Mouse (Mus musculus) MEL (cell line): ENCODE results near the gene Scn8a. TPM values are rescaled to one million over a fixed set of nuclear protein-coding genes. Genes with fewer than 3 reads are reported as not detected.
A peak's percentile ranks its signal among the peaks of the same experiment; 100 is the strongest.

Experiments used
- DNase-seq: peaks from one replicate; pipeline ENCODE4 v3.0.0; 2011; ENCODE audit warnings: low read depth, low spot score
- H3K27ac ChIP-seq: 2 replicates; pipeline ENCODE4 v1.5.1; 2012; ENCODE audit warnings: low read depth, mild to moderate bottlenecking, control low read depth, low read length, moderate library complexity; ENCODE audit not compliant: control insufficient read depth
- H3K27me3 ChIP-seq, 2 experiments: fragments of 150-350 bp in 1 of 2; sonication (generic) in 1 of 2; 2 replicates each; pipeline ENCODE4 v1.6.1; 2012; ENCODE audit warnings: low read length in 2 of 2, mild to moderate bottlenecking in 2 of 2, improper control_type of control experiment in 1 of 2, moderate library complexity in 1 of 2; ENCODE audit not compliant: insufficient read depth in 2 of 2, control insufficient read depth in 1 of 2
- H3K36me3 ChIP-seq, 2 experiments: 2 replicates each; pipeline ENCODE4 v1.6.1; 2012 to 2014; ENCODE audit warnings: low read length in 2 of 2, improper control_type of control experiment in 1 of 2, inconsistent platforms in 1 of 2, mild to moderate bottlenecking in 1 of 2; ENCODE audit not compliant: insufficient read depth in 2 of 2, control insufficient read depth in 1 of 2
- H3K4me1 ChIP-seq, 2 experiments: fragments of 150-350 bp in 1 of 2; sonication (generic) in 1 of 2; 2 replicates each; pipeline ENCODE4 v1.6.1; 2012; ENCODE audit warnings: low read length in 2 of 2, improper control_type of control experiment in 1 of 2, mild to moderate bottlenecking in 1 of 2; ENCODE audit not compliant: insufficient read depth in 2 of 2, control insufficient read depth in 1 of 2
- H3K4me3 ChIP-seq, 2 experiments: fragments of 150-350 bp in 1 of 2; sonication (generic) in 1 of 2; 2 replicates each; pipeline ENCODE4 v1.5.1; 2012; ENCODE audit warnings: low read depth in 2 of 2, low read length in 2 of 2, mild to moderate bottlenecking in 2 of 2, moderate library complexity in 2 of 2, control low read depth in 1 of 2, improper control_type of control experiment in 1 of 2; ENCODE audit not compliant: control insufficient read depth in 1 of 2, insufficient read depth in 1 of 2
- H3K79me2 ChIP-seq: 2 replicates; pipeline ENCODE4 v1.6.1; 2012; ENCODE audit warnings: mild to moderate bottlenecking, low read length, moderate library complexity; ENCODE audit not compliant: control insufficient read depth, poor library complexity, insufficient read depth
- H3K9ac ChIP-seq: 2 replicates; pipeline ENCODE4 v1.6.1; 2012; ENCODE audit warnings: low read depth, mild to moderate bottlenecking, control low read depth, low read length, moderate library complexity; ENCODE audit not compliant: control insufficient read depth, poor library complexity, severe bottlenecking
- H3K9me3 ChIP-seq: fragments of 150-350 bp; sonication (generic); replicated peaks from 2 replicates; pipeline ENCODE4 v1.6.1; 2012; ENCODE audit warnings: mild to moderate bottlenecking, low read length, improper control_type of control experiment, moderate library complexity; ENCODE audit not compliant: insufficient read depth
- BHLHE40 ChIP-seq: IDR thresholded peaks from 2 replicates; pipeline ENCODE4 v1.6.1; 2012; ENCODE audit warnings: low read depth, mild to moderate bottlenecking, inconsistent platforms, low read length, improper control_type of control experiment, borderline replicate concordance
- CHD1 ChIP-seq: IDR thresholded peaks from 2 replicates; pipeline ENCODE4 v1.6.1; 2012; ENCODE audit warnings: low read depth, mild to moderate bottlenecking, inconsistent platforms, low read length, improper control_type of control experiment
- CHD2 ChIP-seq: IDR thresholded peaks from 2 replicates; pipeline ENCODE4 v1.6.1; 2011; ENCODE audit warnings: low read length, improper control_type of control experiment
- CTCF ChIP-seq, 3 experiments: IDR thresholded peaks in 2 of 3; conservative IDR thresholded peaks in 1 of 3; 2 replicates each; pipeline ENCODE4 v1.5.1; 2011 to 2012; ENCODE audit warnings: low read length in 3 of 3, low read depth in 2 of 3, mild to moderate bottlenecking in 2 of 3, improper control_type of control experiment in 1 of 3, inconsistent platforms in 1 of 3, mixed read lengths in 1 of 3, moderate library complexity in 1 of 3; ENCODE audit not compliant: control insufficient read depth in 1 of 3, insufficient read depth in 1 of 3, poor library complexity in 1 of 3, severe bottlenecking in 1 of 3
- E2F4 ChIP-seq: IDR thresholded peaks from 2 replicates; pipeline ENCODE4 v1.6.1; 2011; ENCODE audit warnings: low read depth, low read length, improper control_type of control experiment, borderline replicate concordance
- ELF1 ChIP-seq: IDR thresholded peaks from 2 replicates; pipeline ENCODE4 v1.6.1; 2014; ENCODE audit warnings: low read depth, mild to moderate bottlenecking, inconsistent platforms, low read length, improper control_type of control experiment, moderate library complexity
- EP300 ChIP-seq, 2 experiments: IDR thresholded peaks; 2 replicates each; pipeline ENCODE4 v1.6.1; 2011; ENCODE audit warnings: improper control_type of control experiment in 2 of 2, low read length in 2 of 2, low read depth in 1 of 2, mild to moderate bottlenecking in 1 of 2
- ETS1 ChIP-seq: IDR thresholded peaks from 2 replicates; pipeline ENCODE4 v1.6.1; 2012; ENCODE audit warnings: low read depth, mild to moderate bottlenecking, inconsistent platforms, low read length, improper control_type of control experiment, moderate library complexity
- GABPA ChIP-seq: IDR thresholded peaks from 2 replicates; pipeline ENCODE4 v1.6.1; 2012; ENCODE audit warnings: low read depth, mild to moderate bottlenecking, inconsistent platforms, low read length, improper control_type of control experiment, moderate library complexity
- HCFC1 ChIP-seq: IDR thresholded peaks from 2 replicates; pipeline ENCODE4 v1.6.1; 2012; ENCODE audit warnings: low read depth, mild to moderate bottlenecking, inconsistent platforms, low read length, improper control_type of control experiment, moderate library complexity
- JUND ChIP-seq: IDR thresholded peaks from 2 replicates; pipeline ENCODE4 v1.6.1; 2011; ENCODE audit warnings: low read depth, mild to moderate bottlenecking, improper control_type of control experiment, low read length
- KAT2A ChIP-seq: conservative IDR thresholded peaks from 2 replicates; pipeline ENCODE4 v1.6.1; 2012; ENCODE audit warnings: low read depth, low read length, improper control_type of control experiment, inconsistent platforms
- MAFK ChIP-seq: IDR thresholded peaks from 2 replicates; pipeline ENCODE4 v1.6.1; 2011; ENCODE audit warnings: low read depth, mild to moderate bottlenecking, low read length, improper control_type of control experiment, borderline replicate concordance
- MAX ChIP-seq: IDR thresholded peaks from 2 replicates; pipeline ENCODE4 v1.6.1; 2011; ENCODE audit warnings: low read length, improper control_type of control experiment
- MAZ ChIP-seq: IDR thresholded peaks from 2 replicates; pipeline ENCODE4 v1.6.1; 2012; ENCODE audit warnings: low read depth, mild to moderate bottlenecking, inconsistent platforms, low read length, improper control_type of control experiment
- MEF2A ChIP-seq: IDR thresholded peaks from 2 replicates; pipeline ENCODE4 v1.6.1; 2014; ENCODE audit warnings: low read depth, mild to moderate bottlenecking, inconsistent platforms, low read length, improper control_type of control experiment; ENCODE audit not compliant: poor library complexity, insufficient replicate concordance, severe bottlenecking; ENCODE audit errors: extremely low read depth
- MXI1 ChIP-seq: IDR thresholded peaks from 2 replicates; pipeline ENCODE4 v1.6.1; 2011; ENCODE audit warnings: mild to moderate bottlenecking, low read depth, low read length, improper control_type of control experiment
- MYB ChIP-seq: IDR thresholded peaks from 2 replicates; pipeline ENCODE4 v1.6.1; 2011; ENCODE audit warnings: mild to moderate bottlenecking, low read depth, low read length, improper control_type of control experiment
- MYC ChIP-seq: IDR thresholded peaks from 2 replicates; pipeline ENCODE4 v1.6.1; 2011; ENCODE audit warnings: low read depth, mild to moderate bottlenecking, low read length, improper control_type of control experiment, moderate library complexity
- NELFE ChIP-seq: IDR thresholded peaks from 2 replicates; pipeline ENCODE4 v1.6.1; 2011; ENCODE audit warnings: low read depth, low read length, improper control_type of control experiment
- NRF1 ChIP-seq: IDR thresholded peaks from 2 replicates; pipeline ENCODE4 v1.6.1; 2014; ENCODE audit warnings: low read depth, mild to moderate bottlenecking, inconsistent platforms, low read length, improper control_type of control experiment, moderate library complexity; ENCODE audit not compliant: poor library complexity, insufficient read depth, severe bottlenecking
- POLR2A ChIP-seq, 2 experiments: IDR thresholded peaks; 2 replicates each; pipeline ENCODE4 v1.6.1; 2011 to 2012; ENCODE audit warnings: low read length in 2 of 2, mild to moderate bottlenecking in 2 of 2, control low read depth in 1 of 2, improper control_type of control experiment in 1 of 2, low read depth in 1 of 2, moderate library complexity in 1 of 2; ENCODE audit not compliant: control insufficient read depth in 1 of 2, insufficient read depth in 1 of 2, poor library complexity in 1 of 2
- POLR2AphosphoS2 ChIP-seq: IDR thresholded peaks from 2 replicates; pipeline ENCODE4 v1.6.1; 2011; ENCODE audit warnings: low read length, improper control_type of control experiment
- POLR2AphosphoS5 ChIP-seq: IDR thresholded peaks from 2 replicates; pipeline ENCODE4 v1.6.1; 2012; ENCODE audit warnings: low read depth, borderline replicate concordance, mild to moderate bottlenecking, inconsistent platforms, low read length, moderate library complexity, mixed read lengths
- RAD21 ChIP-seq: IDR thresholded peaks from 2 replicates; pipeline ENCODE4 v1.6.1; 2011; ENCODE audit warnings: mild to moderate bottlenecking, low read depth, low read length, improper control_type of control experiment
- RCOR1 ChIP-seq: IDR thresholded peaks from 2 replicates; pipeline ENCODE4 v1.6.1; 2012; ENCODE audit warnings: low read depth, mild to moderate bottlenecking, inconsistent platforms, low read length, improper control_type of control experiment
- SIN3A ChIP-seq: IDR thresholded peaks from 2 replicates; pipeline ENCODE4 v1.6.1; 2012; ENCODE audit warnings: low read length, improper control_type of control experiment, inconsistent platforms
- SMC3 ChIP-seq: IDR thresholded peaks from 2 replicates; pipeline ENCODE4 v1.6.1; 2011; ENCODE audit warnings: low read depth, low read length, improper control_type of control experiment
- TAL1 ChIP-seq: IDR thresholded peaks from 2 replicates; pipeline ENCODE4 v1.6.1; 2012; ENCODE audit warnings: mild to moderate bottlenecking, inconsistent platforms, low read length, moderate library complexity, mixed read lengths
- TBP ChIP-seq: IDR thresholded peaks from 2 replicates; pipeline ENCODE4 v1.8.0; 2011; ENCODE audit warnings: low read depth, low read length, improper control_type of control experiment
- TCF12 ChIP-seq: IDR thresholded peaks from 2 replicates; pipeline ENCODE4 v1.6.1; 2014; ENCODE audit warnings: low read depth, mild to moderate bottlenecking, inconsistent platforms, low read length, improper control_type of control experiment, moderate library complexity
- UBTF ChIP-seq: IDR thresholded peaks from 2 replicates; pipeline ENCODE4 v1.6.1; 2012; ENCODE audit warnings: low read depth, mild to moderate bottlenecking, inconsistent platforms, low read length, improper control_type of control experiment, moderate library complexity, borderline replicate concordance; ENCODE audit not compliant: insufficient read depth
- USF1 ChIP-seq: IDR thresholded peaks from 2 replicates; pipeline ENCODE4 v1.6.1; 2014; ENCODE audit warnings: low read depth, mild to moderate bottlenecking, inconsistent platforms, low read length, improper control_type of control experiment, moderate library complexity
- USF2 ChIP-seq, 2 experiments: IDR thresholded peaks; 2 replicates each; pipeline ENCODE4 v1.6.1; 2011 to 2012; ENCODE audit warnings: improper control_type of control experiment in 2 of 2, low read length in 2 of 2, borderline replicate concordance in 1 of 2, inconsistent platforms in 1 of 2, low read depth in 1 of 2, mild to moderate bottlenecking in 1 of 2; ENCODE audit not compliant: insufficient read depth in 1 of 2
- ZC3H11A ChIP-seq: IDR thresholded peaks from 2 replicates; pipeline ENCODE4 v1.6.1; 2012; ENCODE audit warnings: low read depth, mild to moderate bottlenecking, inconsistent platforms, low read length, improper control_type of control experiment
- ZKSCAN1 ChIP-seq: IDR thresholded peaks from 2 replicates; pipeline ENCODE4 v1.6.1; 2012; ENCODE audit warnings: low read depth, mild to moderate bottlenecking, inconsistent platforms, low read length, improper control_type of control experiment, moderate library complexity
- ZMIZ1 ChIP-seq: IDR thresholded peaks from 2 replicates; pipeline ENCODE4 v1.6.1; 2012; ENCODE audit warnings: low read depth, mild to moderate bottlenecking, inconsistent platforms, low read length, improper control_type of control experiment, moderate library complexity
- ZNF384 ChIP-seq: IDR thresholded peaks from 2 replicates; pipeline ENCODE4 v1.6.1; 2012; ENCODE audit warnings: low read depth, mild to moderate bottlenecking, inconsistent platforms, low read length, improper control_type of control experiment
- polyA plus RNA-seq, 2 experiments: library from polyadenylated mRNA; stranded (reverse) in 1 of 2; unstranded in 1 of 2; fragments of >175 nt in 1 of 2; fragments of >200 nt in 1 of 2; gene quantifications; 2 replicates each; pipeline versions ENCODE4 v1.2.1 to v1.2.4; 2012; ENCODE audit warnings: low replicate concordance in 2 of 2, low read depth in 1 of 2; ENCODE audit not compliant: insufficient read length in 2 of 2, insufficient read depth in 1 of 2, missing spikeins in 1 of 2
- total RNA-seq: library from RNA; depleted of rRNA; stranded (reverse); fragments of 300-350 nt; gene quantifications from 2 replicates; pipeline ENCODE4 v1.2.3, GENCODE M21; 2012

Scn8a gene
- total and polyA plus RNA-seq, 3 experiments: 0.01 to 0.08 TPM; not detected in 1

- no peaks in the 10 kb centered on the region for H3K27me3 ChIP-seq
- peak; percentile 84 for DNase-seq
- H3K36me3 ChIP-seq: no peaks in the 10 kb centered on the region
- no peak overlapping the region for H3K27ac ChIP-seq
- H3K9ac ChIP-seq: peak overlapping the region; percentile 61
- H3K4me3 ChIP-seq: peak overlapping the region; percentile 29 to 66
- no peaks in the 10 kb centered on the region; the same call in 1 of the 2 replicates for H3K79me2 ChIP-seq
- no peaks in the 10 kb centered on the region for H3K9me3 ChIP-seq
- no peaks in the 10 kb centered on the region for H3K4me1 ChIP-seq
- TF ChIP-seq CHD2 (no peak), ZKSCAN1 (no peak), ETS1 (no peak), KAT2A (no peak), MEF2A (no peak), ZNF384 (no peak), TCF12 (no peak), ELF1 (peak; percentile 36; the same call in 1 of the 2 replicates), EP300 (IDR thresholded peaks at IDR 0.05; ENCODE audit: low read depth in 1 of 2, low read length in 2 of 2) (no peak), NELFE (peak; percentile 53), GABPA (no peak), MXI1 (peak; percentile 56), RCOR1 (no peak), SMC3 (no peak), ZC3H11A (no peak), MAZ (no peak), CTCF (IDR thresholded peaks at IDR 0.05 in 2 of 3, conservative IDR thresholded peaks at IDR 0.05 in 1 of 3; ENCODE audit: control insufficient read depth in 1 of 3, insufficient read depth in 1 of 3, low read depth in 2 of 3, low read length in 3 of 3, poor library complexity in 1 of 3, severe bottlenecking in 1 of 3) (peak in 1 of 3 experiments; percentile 25; a peak in 1 of 6 replicates), TAL1 (no peak), CHD1 (no peak), UBTF (no peak), POLR2A (IDR thresholded peaks at IDR 0.05; ENCODE audit: control insufficient read depth in 1 of 2, insufficient read depth in 1 of 2, low read depth in 1 of 2, low read length in 2 of 2, poor library complexity in 1 of 2) (peak in 1 of 2 experiments; percentile 79; a peak in 2 of 4 replicates), USF1 (no peak), RAD21 (no peak), NRF1 (no peak), POLR2AphosphoS5 (no peak), E2F4 (no peak), POLR2AphosphoS2 (no peak), MAX (peak; percentile 89), MYC (peak; percentile 90), TBP (peak; percentile 36; the same call in 1 of the 2 replicates), HCFC1 (no peak), MAFK (no peak), MYB (no peak), JUND (no peak), BHLHE40 (no peak), SIN3A (no peak), ZMIZ1 (no peak), USF2 (IDR thresholded peaks at IDR 0.05; ENCODE audit: borderline replicate concordance in 1 of 2, insufficient read depth in 1 of 2, low read depth in 1 of 2, low read length in 2 of 2) (no peak)
These were observed 45.1 kb downstream of the Scn8a start for GRCm38 (mm10) chr15:100914734-100915242.
